Mouse (Mus musculus): Measurements from ENCODE around the gene Zfp36l2.

GRCm38 (mm10) chr17:84188374-84188961, 721 bp upstream of the Zfp36l2 start:
- TF ChIP-seq MAX (IDR thresholded peaks at IDR 0.05; ENCODE audit: low read depth): no peak
- TF ChIP-seq POLR2AphosphoS2 (IDR thresholded peaks at IDR 0.05; ENCODE audit: insufficient read length, low read depth): peak; percentile 78
- peak; percentile 59 for TF ChIP-seq POLR2A (IDR thresholded peaks at IDR 0.05; ENCODE audit: insufficient read length, low read depth)
- no peak for TF ChIP-seq E2F4 (IDR thresholded peaks at IDR 0.05; ENCODE audit: insufficient read depth)
- peak in 1 of 3 experiments; percentile 16 for TF ChIP-seq MYOD1 (IDR thresholded peaks at IDR 0.05; ENCODE audit: control insufficient read depth in 1 of 3, insufficient read length in 2 of 3, low read depth in 2 of 3)
- TF ChIP-seq MYOG (IDR thresholded peaks at IDR 0.05; ENCODE audit: control insufficient read depth in 1 of 3, insufficient read depth in 1 of 3, insufficient read length in 2 of 3, low read depth in 2 of 3): no peak
- no peak for TF ChIP-seq TCF12 (IDR thresholded peaks at IDR 0.05; ENCODE audit: insufficient read depth, poor library complexity, severe bottlenecking)
- no peak for TF ChIP-seq CEBPB (IDR thresholded peaks at IDR 0.05; ENCODE audit: insufficient read depth, poor library complexity, severe bottlenecking)
- TF ChIP-seq SRF (IDR thresholded peaks at IDR 0.05; ENCODE audit: control insufficient read depth, insufficient read length, low read depth): no peak
- no peak for TF ChIP-seq REST (IDR thresholded peaks at IDR 0.05; ENCODE audit: insufficient read depth, insufficient read length)
- no peak for TF ChIP-seq USF1 (IDR thresholded peaks at IDR 0.05; ENCODE audit: low read depth)
- TF ChIP-seq TCF3 (IDR thresholded peaks at IDR 0.05; ENCODE audit: insufficient read length, low read depth): no peak

Measured in myocyte (in vitro differentiated cells).